Mouse (Mus musculus) spleen, adult 2 months (tissue): ENCODE data around the gene Rhox4a2. TPM values are rescaled to one million over a fixed set of nuclear protein-coding genes. Genes with fewer than 3 reads are reported as not detected.
"Not testable (repeated sequence)": the region's sequence is repeated elsewhere in the genome, so short reads cannot be mapped to it uniquely, and the experiment has no call there.

Experiments
- DNase-seq, 2 experiments: peaks; one replicate each; pipeline versions ENCODE4 v3.0.0 to v3.0.0-alpha.2; 2012 to 2021; ENCODE audit warnings: low spot score in 2 of 2, low read depth in 1 of 2
- H3K27ac ChIP-seq: fragments of 200-500 bp; 2 replicates; pipeline ENCODE4 v1.5.1; 2012; ENCODE audit warnings: low read length, inconsistent platforms; ENCODE audit not compliant: insufficient read depth
- H3K27me3 ChIP-seq: fragments of 200-500 bp; 2 replicates; pipeline ENCODE4 v1.6.1; 2012; ENCODE audit warnings: mild to moderate bottlenecking, moderate library complexity, low read length, inconsistent platforms; ENCODE audit not compliant: control insufficient read depth, insufficient read depth
- H3K36me3 ChIP-seq: fragments of 200-500 bp; 2 replicates; pipeline ENCODE4 v1.6.1; 2012; ENCODE audit warnings: mild to moderate bottlenecking, low read length, inconsistent platforms; ENCODE audit not compliant: control insufficient read depth, insufficient read depth
- H3K4me1 ChIP-seq: fragments of 200-500 bp; 2 replicates; pipeline ENCODE4 v1.6.1; 2011; ENCODE audit warnings: inconsistent platforms; ENCODE audit not compliant: control insufficient read depth, insufficient read depth, insufficient read length
- H3K4me3 ChIP-seq: fragments of 200-500 bp; 2 replicates; pipeline ENCODE4 v1.5.1; 2011; ENCODE audit warnings: mild to moderate bottlenecking, inconsistent platforms; ENCODE audit not compliant: insufficient read depth, insufficient read length; ENCODE audit errors: extremely low read depth
- WGBS: fragments of 180-500 bp; shearing (Covaris S2); methylation state at CpG from one replicate; pipeline ENCODE4 v1.1.7; 2018; 5-methylcytosine and 5-hydroxymethylcytosine counted together
- polyA plus RNA-seq: library from polyadenylated mRNA; depleted of rRNA; stranded (reverse); fragments of >200 nt; gene quantifications from 2 replicates; pipeline ENCODE4 v1.2.3, GENCODE M21; 2012; rRNA removed

Gene Rhox4a2
- not detected in 2 replicates for polyA plus RNA-seq

GRCm38 (mm10) chrX:37390548-37390947 lies at the start of gene Rhox4a2:
Rhox4a2 (plus strand) TSS chrX:37390848.
- not testable (repeated sequence) for H3K36me3 ChIP-seq, H3K4me1 ChIP-seq, DNase-seq, H3K27ac ChIP-seq, H3K27me3 ChIP-seq, H3K4me3 ChIP-seq
- WGBS: 91% methylated on average over 8 of the region's 16 CpGs

GRCm38 (mm10) chrX:37379728-37380127 lies 10.9 kb upstream of the Rhox4a2 start, which contains the start of gene Rhox3a2:
Rhox3a2 (plus strand) TSS chrX:37380028.
- no CpG with 5 or more reads among the region's 1 CpGs for WGBS
- DNase-seq, H3K4me3 ChIP-seq, H3K36me3 ChIP-seq, H3K4me1 ChIP-seq, H3K27ac ChIP-seq, H3K27me3 ChIP-seq: not testable (repeated sequence)

GRCm38 (mm10) chrX:37411767-37412166 lies 21.1 kb downstream of the Rhox4a2 start, which contains the start of gene Rhox2b:
Rhox2b (plus strand) TSS chrX:37412067.
- not testable (repeated sequence) for H3K27ac ChIP-seq, H3K36me3 ChIP-seq, H3K4me3 ChIP-seq, H3K27me3 ChIP-seq, H3K4me1 ChIP-seq, DNase-seq
- no CpG with 5 or more reads among the region's 9 CpGs for WGBS

- H3K36me3 ChIP-seq, H3K27ac ChIP-seq, DNase-seq, H3K4me3 ChIP-seq, H3K27me3 ChIP-seq, H3K4me1 ChIP-seq: not testable (repeated sequence)
- 92% methylated on average over 14 of the region's 15 CpGs for WGBS
Observed at GRCm38 (mm10) chrX:37432194-37432593, 41.5 kb downstream of the Rhox4a2 start, which contains the start of gene Rhox4b. Rhox4b (plus strand) TSS chrX:37432494.

Other genes starting within 250 kb of the Rhox4a2 start
- gene Akap14, start 222.0 kb upstream of the Rhox4a2 start, polyA plus RNA-seq: not detected in 2 replicates
- gene Ndufa1, start 199.7 kb upstream of the Rhox4a2 start, polyA plus RNA-seq: 62.4 and 91.4 TPM in 2 replicates
- 1.6 and 1.8 TPM in 2 replicates for gene Rnf113a1, start 199.6 kb upstream of the Rhox4a2 start, polyA plus RNA-seq
- gene Gm9, start 179.8 kb upstream of the Rhox4a2 start, polyA plus RNA-seq: not detected in 2 replicates
- not detected in 2 replicates for gene Rhox1, start 168.6 kb upstream of the Rhox4a2 start, polyA plus RNA-seq
- not detected in 2 replicates for gene Rhox2a, start 145.9 kb upstream of the Rhox4a2 start, polyA plus RNA-seq
- gene Rhox3a, start 140.9 kb upstream of the Rhox4a2 start, polyA plus RNA-seq: not detected in 2 replicates
- gene Rhox4a, start 125.5 kb upstream of the Rhox4a2 start, polyA plus RNA-seq: not detected in 2 replicates
- not detected in 2 replicates for gene Rhox3a2, start 10.8 kb upstream of the Rhox4a2 start, polyA plus RNA-seq
- gene Rhox2b, start 21.2 kb downstream of the Rhox4a2 start, polyA plus RNA-seq: not detected in 2 replicates
- not detected in 2 replicates for gene Rhox4b, start 41.6 kb downstream of the Rhox4a2 start, polyA plus RNA-seq
- not detected in 2 replicates for gene Rhox2c, start 62.8 kb downstream of the Rhox4a2 start, polyA plus RNA-seq
- gene Rhox3c, start 67.7 kb downstream of the Rhox4a2 start, polyA plus RNA-seq: not detected in 2 replicates
- not detected in 2 replicates for gene Rhox4c, start 89.5 kb downstream of the Rhox4a2 start, polyA plus RNA-seq
- not detected in 2 replicates for gene Rhox2d, start 102.6 kb downstream of the Rhox4a2 start, polyA plus RNA-seq
- not detected in 2 replicates for gene Rhox4d, start 123.5 kb downstream of the Rhox4a2 start, polyA plus RNA-seq
- gene Rhox2e, start 139.6 kb downstream of the Rhox4a2 start, polyA plus RNA-seq: not detected in 2 replicates
- gene Rhox3e, start 151.2 kb downstream of the Rhox4a2 start, polyA plus RNA-seq: not detected in 2 replicates
- not detected in 2 replicates for gene Rhox4e, start 166.6 kb downstream of the Rhox4a2 start, polyA plus RNA-seq
- gene Rhox2f, start 180.6 kb downstream of the Rhox4a2 start, polyA plus RNA-seq: not detected in 2 replicates
- not detected in 2 replicates for gene Rhox3f, start 190.1 kb downstream of the Rhox4a2 start, polyA plus RNA-seq
- not detected in 2 replicates for gene Rhox4f, start 216.9 kb downstream of the Rhox4a2 start, polyA plus RNA-seq
- gene Rhox3g, start 237.8 kb downstream of the Rhox4a2 start, polyA plus RNA-seq: not detected in 2 replicates